Mouse (Mus musculus) testis, adult 2 months (tissue): ENCODE measurements around the gene Ghr.

ENCODE experiments used
- CTCF ChIP-seq: fragments of 200-500 bp; IDR thresholded peaks from 2 replicates; pipeline ENCODE4 v1.5.1; 2012; ENCODE audit warnings: low read depth, mild to moderate bottlenecking, inconsistent platforms, low read length, moderate library complexity; ENCODE audit not compliant: control insufficient read depth, insufficient read depth, insufficient replicate concordance
- POLR2A ChIP-seq: fragments of 200-500 bp; IDR thresholded peaks from 2 replicates; pipeline ENCODE4 v1.6.1; 2012; ENCODE audit warnings: low read depth, mild to moderate bottlenecking, inconsistent platforms, low read length, moderate library complexity; ENCODE audit not compliant: control insufficient read depth

DNA sequence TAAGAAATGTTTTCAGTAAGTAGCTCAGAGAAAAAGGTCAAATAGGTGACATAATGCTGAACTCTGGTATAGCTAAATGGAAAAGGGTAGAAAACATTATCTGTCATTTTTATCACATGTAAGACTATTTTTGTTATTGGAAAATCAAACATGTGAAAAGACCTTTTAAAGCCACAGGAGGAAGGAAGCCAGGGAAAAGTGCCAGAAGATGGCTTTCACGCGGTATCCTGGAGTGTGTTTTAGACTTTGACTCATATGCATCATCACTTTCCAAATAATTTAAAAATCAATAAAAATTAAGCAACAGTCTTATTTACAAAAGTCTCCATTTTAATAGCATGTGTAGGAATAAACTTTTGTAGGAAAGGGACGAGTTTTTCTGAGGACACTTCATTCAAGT, 24.7 kb upstream of the Ghr start:
- TF ChIP-seq POLR2A (no peak), CTCF (no peak)
